Mouse (Mus musculus) lung, postnatal 0 days (tissue): ENCODE measurements around the gene Tns2. TPM values are rescaled to one million over a fixed set of nuclear protein-coding genes. Genes with fewer than 3 reads are reported as not detected.

Experiments
- ATAC-seq: fragments of 200-750 bp; cut with Nextera tagmentation; 2 replicates; pipeline ENCODE4 v1.8.0; 2017; ENCODE audit warnings: moderate library complexity
- DNase-seq: peaks from one replicate; pipeline ENCODE4 v3.0.0-alpha.2; 2016; ENCODE audit warnings: low spot score
- H3K27ac ChIP-seq: fragments of 300-500 bp; sonication (generic); 2 replicates; pipeline ENCODE4 v1.5.1; 2014; ENCODE audit warnings: antibody characterized with exemption, mild to moderate bottlenecking, low read length, mixed read lengths
- H3K27me3 ChIP-seq: fragments of 300-500 bp; sonication (generic); replicated peaks from 2 replicates; pipeline ENCODE4 v1.6.1; 2014; ENCODE audit warnings: low read length, mixed read lengths; ENCODE audit not compliant: insufficient read depth
- H3K36me3 ChIP-seq: fragments of 300-500 bp; sonication (generic); 2 replicates; pipeline ENCODE4 v1.6.1; 2014; ENCODE audit warnings: low read length, mixed read lengths; ENCODE audit not compliant: insufficient read depth
- H3K4me1 ChIP-seq: fragments of 300-500 bp; sonication (generic); 2 replicates; pipeline ENCODE4 v1.6.1; 2014; ENCODE audit warnings: antibody characterized with exemption, low read depth, low read length, mixed read lengths; ENCODE audit not compliant: insufficient read depth
- H3K4me2 ChIP-seq: fragments of 300-500 bp; sonication (generic); replicated peaks from 2 replicates; pipeline ENCODE4 v1.6.1; 2014; ENCODE audit warnings: low read depth, mild to moderate bottlenecking, low read length, moderate library complexity, mixed read lengths
- H3K4me3 ChIP-seq: fragments of 300-500 bp; sonication (generic); 2 replicates; pipeline ENCODE4 v1.5.1; 2014; ENCODE audit warnings: low read depth, low read length
- H3K9ac ChIP-seq: fragments of 300-500 bp; sonication (generic); replicated peaks from 2 replicates; pipeline ENCODE4 v1.6.1; 2014; ENCODE audit warnings: low read depth, mild to moderate bottlenecking
- H3K9me3 ChIP-seq: fragments of 300-500 bp; sonication (generic); 2 replicates; pipeline ENCODE4 v1.6.1; 2016; ENCODE audit warnings: low read length, mixed read lengths
- CTCF ChIP-seq: IDR thresholded peaks from 2 replicates; pipeline ENCODE4 v1.5.1; 2016; ENCODE audit warnings: antibody characterized with exemption, mild to moderate bottlenecking
- EP300 ChIP-seq: IDR thresholded peaks from 2 replicates; pipeline ENCODE4 v1.6.1; 2016; ENCODE audit warnings: antibody characterized with exemption, mild to moderate bottlenecking, control low read depth
- WGBS: fragments of 180-500 bp; shearing (Covaris S2); extraction: QIAGEN DNeasy Blood & Tissue Kit; methylation state at CpG from one replicate; pipeline ENCODE4 v1.1.7; 2014; 5-methylcytosine and 5-hydroxymethylcytosine counted together
- polyA plus RNA-seq: library from polyadenylated mRNA; unstranded; fragments of >200 nt; fragmentation: Nextera tagmentation; extraction: Ambion mirVana; gene quantifications from 2 replicates; pipeline ENCODE4 v1.2.1, GENCODE M21; 2015

Tns2 gene
- polyA plus RNA-seq, 1 experiment from 2014 or later: 48.7 TPM

- no peak for TF ChIP-seq EP300
- TF ChIP-seq CTCF: no peak
- Histone ChIP-seq H3K4me2 (peak overlapping the region; percentile 43), H3K27ac (no peak overlapping the region), H3K9ac (no peak overlapping the region), H3K9me3 (no peaks in the 10 kb centered on the region), H3K36me3 (no peaks in the 10 kb centered on the region), H3K4me3 (peak overlapping the region; percentile 97; the same call in 1 of the 2 replicates), H3K4me1 (peaks cover 9% of the 10 kb centered on the region; the same call in 1 of the 2 replicates), H3K27me3 (no peaks in the 10 kb centered on the region)
- ATAC-seq: peak; percentile 2
- DNase-seq: no peak
- 14% methylated on average over 6 of the region's 6 CpGs for WGBS
These were observed 27.2 kb upstream of the Tns2 start for GRCm38 (mm10) chr15:102072963-102073558.

- no peak for TF ChIP-seq EP300
- no peak; the same call in 1 of the 2 replicates for TF ChIP-seq CTCF
- WGBS: under 1% methylated on average over 55 of the region's 58 CpGs
- peak; percentile 100 for DNase-seq
- Histone ChIP-seq H3K9ac (peak within 1 kb of the TSS; percentile 91), H3K27ac (peak within 1 kb of the TSS; percentile 95), H3K36me3 (no peaks in the 10 kb centered on the region), H3K27me3 (no peaks in the 10 kb centered on the region), H3K4me1 (peaks cover 9% of the 10 kb centered on the region; the same call in 1 of the 2 replicates), H3K4me3 (peak within 1 kb of the TSS; percentile 97), H3K9me3 (no peaks in the 10 kb centered on the region), H3K4me2 (peak within 1 kb of the TSS; percentile 93)
- ATAC-seq: peak; percentile 96
These were observed 26.6 kb upstream of the Tns2 start, which contains the start of gene Eif4b for GRCm38 (mm10) chr15:102073559-102074069. Eif4b (plus strand) TSS chr15:102073773.

- ATAC-seq (peak; percentile 44), DNase-seq (peak; percentile 61)
- H3K27ac ChIP-seq: peak overlapping the region; percentile 95
- H3K36me3 ChIP-seq: no peaks in the 10 kb centered on the region
- peak overlapping the region; percentile 93 for H3K4me2 ChIP-seq
- no peaks in the 10 kb centered on the region for H3K9me3 ChIP-seq
- peak overlapping the region; percentile 91 for H3K9ac ChIP-seq
- H3K4me3 ChIP-seq: peak overlapping the region; percentile 97
- H3K27me3 ChIP-seq: no peaks in the 10 kb centered on the region
- 2% methylated on average over 51 of the region's 57 CpGs for WGBS
- peaks cover 9% of the 10 kb centered on the region; the same call in 1 of the 2 replicates for H3K4me1 ChIP-seq
- TF ChIP-seq EP300: no peak
These were observed 26.0 kb upstream of the Tns2 start for GRCm38 (mm10) chr15:102074070-102074731.

- Histone ChIP-seq H3K36me3 (no peaks in the 10 kb centered on the region), H3K27ac (0 out of 2 replicates have a peak overlapping the region, but pooled peaks have one; percentile 95), H3K27me3 (no peaks in the 10 kb centered on the region), H3K4me1 (peaks cover 9% of the 10 kb centered on the region; the same call in 1 of the 2 replicates), H3K4me3 (peak overlapping the region; percentile 97), H3K4me2 (peak overlapping the region; percentile 93), H3K9ac (no peak overlapping the region; the same call in 1 of the 2 replicates), H3K9me3 (no peaks in the 10 kb centered on the region)
- 4% methylated on average over 11 of the region's 11 CpGs for WGBS
- no peak for TF ChIP-seq EP300
- no peak for TF ChIP-seq CTCF
- ATAC-seq (no peak), DNase-seq (peak; percentile 57)
These were observed 25.2 kb upstream of the Tns2 start for GRCm38 (mm10) chr15:102074876-102075585.

GRCm38 (mm10) chr15:102077111-102077677 is 23.0 kb upstream of the Tns2 start:
- WGBS: 77% methylated on average over 2 of the region's 2 CpGs
- TF ChIP-seq EP300 (no peak), CTCF (no peak)
- H3K4me3 ChIP-seq: no peak overlapping the region

More at GRCm38 (mm10) chr15:102077111-102077677, 23.0 kb upstream of the Tns2 start:
- ATAC-seq (no peak), DNase-seq (no peak)
- no peaks in the 10 kb centered on the region for H3K27me3 ChIP-seq
- 0 out of 2 replicates have a peak, but pooled peaks cover 2% of the 10 kb centered on the region for H3K36me3 ChIP-seq
- no peak overlapping the region for H3K27ac ChIP-seq
- H3K4me1 ChIP-seq: peaks cover 9% of the 10 kb centered on the region; the same call in 1 of the 2 replicates
- H3K4me2 ChIP-seq: no peak overlapping the region
- H3K9ac ChIP-seq: no peak overlapping the region
- no peaks in the 10 kb centered on the region for H3K9me3 ChIP-seq
